Mouse (Mus musculus): Measurements from ENCODE around the gene Aqp11.

Gene Aqp11

DNA sequence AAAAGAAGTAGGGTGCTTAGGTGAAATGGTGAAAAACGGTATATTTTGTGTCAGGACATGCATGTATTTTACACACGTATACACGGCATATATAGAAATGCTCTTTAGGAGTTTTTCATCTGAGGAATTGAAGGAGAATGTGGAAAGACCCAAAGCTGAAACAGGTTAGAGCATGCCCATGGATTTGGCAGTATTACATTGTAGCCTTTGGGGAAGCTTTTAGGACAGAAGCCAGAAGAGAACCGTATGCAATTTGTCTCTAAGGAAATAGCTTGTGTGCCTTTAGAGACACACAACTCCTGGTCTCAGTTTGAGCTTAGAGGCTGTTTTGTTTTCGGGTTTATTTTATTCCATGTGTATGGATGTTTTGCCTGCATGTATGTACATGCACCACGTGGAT lies 37.0 kb downstream of the Aqp11 start:
- DNase-seq, result no peak

DNA sequence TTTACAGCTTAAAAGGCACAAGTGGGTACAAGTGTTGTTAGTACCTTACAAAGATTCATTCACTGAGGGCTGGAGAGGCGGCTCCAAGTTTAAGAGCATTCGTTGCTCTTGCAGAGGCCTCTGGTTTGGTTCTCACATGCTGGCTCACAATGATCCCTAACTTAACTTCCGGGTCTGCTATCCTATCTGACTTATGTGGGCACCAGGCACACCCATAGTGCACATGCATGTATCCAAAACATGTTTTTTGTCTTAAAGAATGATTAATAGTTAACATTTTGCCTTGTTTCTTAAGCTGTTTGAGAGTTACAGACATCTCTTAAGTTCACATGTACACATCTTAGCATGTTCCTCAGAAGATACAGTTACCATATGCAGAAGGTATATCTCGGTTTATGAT lies 37.9 kb downstream of the Aqp11 start:
- no peak for DNase-seq

DNA sequence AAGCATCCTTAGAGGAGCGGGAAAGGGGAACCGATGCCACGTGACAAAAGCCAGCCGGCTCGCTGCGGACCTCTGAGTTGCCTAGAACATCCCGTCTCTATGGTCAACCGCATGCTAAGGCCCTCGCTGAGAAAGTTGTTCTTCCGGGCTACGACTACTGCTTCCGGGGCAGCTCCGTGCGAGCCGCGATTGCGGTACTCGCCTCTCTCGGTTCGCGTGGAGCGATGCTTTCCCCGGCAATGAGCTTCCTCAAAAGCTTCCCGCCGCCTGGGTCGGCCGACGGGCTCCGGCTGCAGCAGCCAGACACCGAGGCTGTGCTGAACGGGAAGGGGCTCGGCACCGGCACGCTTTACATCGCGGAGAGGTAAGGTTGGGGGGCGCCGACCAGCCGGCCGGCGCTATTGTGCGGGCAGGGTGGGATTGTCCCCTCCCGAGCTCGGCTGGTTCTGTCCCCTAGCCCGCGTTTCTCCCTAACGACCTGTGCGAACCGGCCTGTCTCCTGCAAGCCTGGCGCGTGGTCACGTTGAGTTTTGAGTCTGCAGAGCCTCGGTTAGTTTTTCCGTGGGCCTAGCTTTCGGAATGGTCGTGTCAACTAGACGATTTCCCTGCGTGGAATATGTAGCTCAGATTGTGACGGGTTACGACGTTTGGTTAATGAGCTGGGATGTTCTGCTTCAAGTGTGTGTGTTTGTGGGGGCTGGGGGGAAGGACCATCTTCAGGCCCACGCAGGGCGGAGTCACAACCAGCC lies 41.4 kb downstream of the Aqp11 start, which contains the start of gene Clns1a:
Clns1a (plus strand) TSS at position 129 of the 749 bp plus-strand sequence.
- peak; percentile 91 for DNase-seq

DNA sequence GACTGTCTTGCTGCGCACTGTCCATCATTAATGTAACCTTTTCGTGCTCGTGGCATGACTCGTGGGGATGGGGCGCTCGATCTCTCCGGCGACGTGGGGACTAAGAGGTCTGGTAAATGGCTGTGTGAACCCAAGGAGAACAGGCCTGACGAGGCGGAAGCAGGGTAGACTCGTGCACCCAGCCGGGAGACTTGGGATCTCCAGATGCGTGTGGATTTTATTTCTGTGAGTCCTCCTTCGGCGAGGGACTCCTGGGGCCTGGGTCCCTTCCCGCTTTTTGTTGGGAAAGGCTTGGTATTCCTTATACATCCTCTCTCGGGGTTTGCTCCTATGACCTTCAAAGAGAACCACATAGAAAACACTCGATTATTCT lies 42.0 kb downstream of the Aqp11 start:
- no peak for DNase-seq

DNA sequence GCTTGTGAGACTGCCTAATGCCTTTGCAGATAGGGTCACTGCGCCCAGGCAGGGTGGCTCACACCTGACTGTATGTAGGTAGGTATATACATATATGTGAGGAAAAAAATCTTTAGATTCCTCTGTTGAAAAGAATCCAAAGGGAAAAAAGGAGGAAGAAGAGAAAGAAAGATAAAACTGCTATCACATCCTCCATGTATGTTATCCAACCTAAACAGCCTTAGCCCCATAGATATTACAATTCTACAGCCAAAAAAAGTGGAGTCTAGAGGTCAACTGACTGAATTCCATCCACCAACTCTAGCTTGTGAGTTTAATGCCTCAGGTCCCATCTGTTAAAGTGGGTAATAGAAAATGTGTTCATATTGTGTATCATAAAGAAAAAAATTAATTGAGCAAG lies 42.6 kb downstream of the Aqp11 start:
- DNase-seq, result no peak

DNA sequence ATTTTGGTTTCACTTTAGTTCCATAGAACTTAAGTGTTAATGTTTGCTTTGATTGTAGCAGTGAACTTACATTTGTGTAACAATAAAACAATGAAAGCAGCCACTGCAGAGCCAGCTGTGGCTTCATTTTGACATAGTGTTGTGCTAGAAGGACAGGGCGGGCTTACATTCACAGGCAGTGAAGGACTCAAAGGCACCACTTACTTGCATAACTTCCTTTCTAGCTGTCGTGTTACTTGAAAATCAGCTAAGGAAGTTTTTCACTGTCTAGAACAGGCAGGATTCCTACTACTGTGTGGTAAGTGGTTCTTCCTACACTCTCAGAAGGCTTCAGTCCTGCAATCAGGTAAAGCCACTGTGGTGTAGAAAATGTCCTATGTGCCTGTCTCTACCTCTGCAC lies 50.3 kb downstream of the Aqp11 start:
- no peak for DNase-seq

DNA sequence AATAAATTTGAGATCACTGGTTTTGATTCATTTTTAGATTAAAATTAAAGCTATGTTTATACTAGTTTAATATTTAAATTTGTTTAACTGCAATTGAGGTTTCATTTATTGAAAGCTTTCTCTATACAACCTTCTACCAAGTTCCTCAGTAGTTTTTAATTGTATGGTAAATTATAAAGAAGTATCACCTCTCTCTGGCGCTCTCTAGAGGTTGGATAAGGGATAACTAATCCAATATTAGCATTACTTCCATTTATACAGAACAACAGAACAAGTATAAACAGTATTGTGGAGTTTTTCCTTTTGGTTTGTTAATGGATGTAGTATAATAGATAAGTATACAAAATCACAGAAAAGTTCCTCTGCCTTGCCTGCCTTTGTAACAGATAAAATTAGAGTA lies 58.9 kb downstream of the Aqp11 start:
- DNase-seq, result no peak

All from cerebellum, adult 11-12 months (tissue).